Mouse (Mus musculus) myocyte (in vitro differentiated cells): Measurements from ENCODE around the gene Slc37a1. TPM values are rescaled to one million over a fixed set of nuclear protein-coding genes. Genes with fewer than 3 reads are reported as not detected.

ENCODE experiments used
- H3K27me3 ChIP-seq: one replicate; pipeline ENCODE4 v1.6.1; 2011; ENCODE audit not compliant: control insufficient read depth, insufficient read depth, insufficient read length
- H3K36me3 ChIP-seq: one replicate; pipeline ENCODE4 v1.6.1; 2011; ENCODE audit not compliant: control insufficient read depth, insufficient read depth
- H3K4me2 ChIP-seq: one replicate; pipeline ENCODE4 v1.6.1; 2011; ENCODE audit warnings: low read depth, control low read depth
- H3K4me3 ChIP-seq: one replicate; pipeline ENCODE4 v1.5.1; 2011; ENCODE audit warnings: mild to moderate bottlenecking, control low read depth, moderate library complexity
- H3K79me2 ChIP-seq: one replicate; pipeline ENCODE4 v1.6.1; 2011; ENCODE audit not compliant: control insufficient read depth, insufficient read depth
- H3ac ChIP-seq: one replicate; pipeline ENCODE4 v1.6.1; 2011; ENCODE audit not compliant: control insufficient read depth, insufficient read length
- CEBPB ChIP-seq: IDR thresholded peaks from 2 replicates; pipeline ENCODE4 v1.6.1; 2011; ENCODE audit warnings: mild to moderate bottlenecking, moderate library complexity; ENCODE audit not compliant: poor library complexity, insufficient read depth, severe bottlenecking
- E2F4 ChIP-seq: IDR thresholded peaks from one replicate; pipeline ENCODE4 v1.6.1; 2011; ENCODE audit warnings: mild to moderate bottlenecking, control low read depth, moderate library complexity; ENCODE audit not compliant: insufficient read depth
- MAX ChIP-seq: IDR thresholded peaks from one replicate; pipeline ENCODE4 v1.6.1; 2011; ENCODE audit warnings: low read depth, mild to moderate bottlenecking, control low read depth
- MYOD1 ChIP-seq, 3 experiments: IDR thresholded peaks; one replicate each; pipeline ENCODE4 v1.6.1; 2011; ENCODE audit warnings: control low read depth in 2 of 3, low read depth in 2 of 3, mild to moderate bottlenecking in 2 of 3, moderate library complexity in 1 of 3; ENCODE audit not compliant: insufficient read length in 2 of 3, control insufficient read depth in 1 of 3
- MYOG ChIP-seq, 3 experiments: IDR thresholded peaks; one replicate each; pipeline ENCODE4 v1.6.1; 2011; ENCODE audit warnings: control low read depth in 2 of 3, low read depth in 2 of 3, mild to moderate bottlenecking in 2 of 3; ENCODE audit not compliant: insufficient read length in 2 of 3, control insufficient read depth in 1 of 3, insufficient read depth in 1 of 3
- POLR2A ChIP-seq: IDR thresholded peaks from one replicate; pipeline ENCODE4 v1.6.1; 2011; ENCODE audit warnings: low read depth, mild to moderate bottlenecking, control low read depth, moderate library complexity; ENCODE audit not compliant: insufficient read length
- POLR2AphosphoS2 ChIP-seq: IDR thresholded peaks from one replicate; pipeline ENCODE4 v1.6.1; 2011; ENCODE audit warnings: low read depth, control low read depth; ENCODE audit not compliant: insufficient read length
- REST ChIP-seq: IDR thresholded peaks from one replicate; pipeline ENCODE4 v1.6.1; 2011; ENCODE audit warnings: mild to moderate bottlenecking, control low read depth, moderate library complexity; ENCODE audit not compliant: insufficient read depth, insufficient read length
- SRF ChIP-seq: IDR thresholded peaks from one replicate; pipeline ENCODE4 v1.6.1; 2011; ENCODE audit warnings: low read depth; ENCODE audit not compliant: control insufficient read depth, insufficient read length
- TCF12 ChIP-seq: IDR thresholded peaks from one replicate; pipeline ENCODE4 v1.6.1; 2011; ENCODE audit warnings: mild to moderate bottlenecking, control low read depth; ENCODE audit not compliant: poor library complexity, insufficient read depth, severe bottlenecking
- TCF3 ChIP-seq: IDR thresholded peaks from one replicate; pipeline ENCODE4 v1.6.1; 2011; ENCODE audit warnings: low read depth, control low read depth; ENCODE audit not compliant: insufficient read length
- USF1 ChIP-seq: IDR thresholded peaks from one replicate; pipeline ENCODE4 v1.6.1; 2011; ENCODE audit warnings: low read depth, mild to moderate bottlenecking, control low read depth, moderate library complexity
- polyA plus RNA-seq: library from polyadenylated mRNA; unstranded; fragments of >200 nt; fragmentation: generic; extraction: Trizol; gene quantifications from one replicate; pipeline ENCODE4 v1.2.1, GENCODE M21; 2012; ENCODE audit warnings: missing spikeins

Gene Slc37a1
- polyA plus RNA-seq, 1 experiment, result 0.12 TPM

- no peak overlapping the region for H3K4me2 ChIP-seq
- H3K79me2 ChIP-seq, result no peaks in the 10 kb centered on the region
- H3K27me3 ChIP-seq, result peaks cover 3% of the 10 kb centered on the region
- no peaks in the 10 kb centered on the region for H3K36me3 ChIP-seq
- peak in 1 of 3 experiments; percentile 35 for TF ChIP-seq MYOG (IDR thresholded peaks at IDR 0.05; ENCODE audit: control insufficient read depth in 1 of 3, insufficient read depth in 1 of 3, insufficient read length in 2 of 3, low read depth in 2 of 3)
- TF ChIP-seq MYOD1 (IDR thresholded peaks at IDR 0.05; ENCODE audit: control insufficient read depth in 1 of 3, insufficient read length in 2 of 3, low read depth in 2 of 3), result peak in 1 of 3 experiments; percentile 61
- TF ChIP-seq TCF12, result no peak
- no peak for TF ChIP-seq MAX
- no peak for TF ChIP-seq SRF
- no peak for TF ChIP-seq CEBPB
- no peak for TF ChIP-seq TCF3
- TF ChIP-seq REST, result no peak
- TF ChIP-seq E2F4, result no peak
- TF ChIP-seq POLR2A, result no peak
- TF ChIP-seq USF1, result no peak
- no peak for TF ChIP-seq POLR2AphosphoS2
- no peak overlapping the region for H3ac ChIP-seq
- no peak overlapping the region for H3K4me3 ChIP-seq
Observed at GRCm38 (mm10) chr17:31316998-31317397, 30.4 kb downstream of the Slc37a1 start.

- no peak for TF ChIP-seq CEBPB
- no peak for TF ChIP-seq REST
- TF ChIP-seq TCF12, result no peak
- no peak for TF ChIP-seq TCF3
- TF ChIP-seq POLR2AphosphoS2, result no peak
- no peak for TF ChIP-seq E2F4
- no peak for TF ChIP-seq USF1
- TF ChIP-seq MYOD1 (IDR thresholded peaks at IDR 0.05; ENCODE audit: control insufficient read depth in 1 of 3, insufficient read length in 2 of 3, low read depth in 2 of 3), result no peak
- TF ChIP-seq MAX, result no peak
- no peak for TF ChIP-seq SRF
- no peak for TF ChIP-seq MYOG (IDR thresholded peaks at IDR 0.05; ENCODE audit: control insufficient read depth in 1 of 3, insufficient read depth in 1 of 3, insufficient read length in 2 of 3, low read depth in 2 of 3)
- no peak overlapping the region for H3K4me3 ChIP-seq
- H3K27me3 ChIP-seq, result peaks cover 3% of the 10 kb centered on the region
Observed at GRCm38 (mm10) chr17:31317521-31318272, 31.1 kb downstream of the Slc37a1 start.

GRCm38 (mm10) chr17:31318906-31319767, 32.5 kb downstream of the Slc37a1 start:
- Histone ChIP-seq H3ac (no peak overlapping the region), H3K79me2 (no peaks in the 10 kb centered on the region), H3K4me2 (no peak overlapping the region), H3K4me3 (no peak overlapping the region), H3K36me3 (no peaks in the 10 kb centered on the region), H3K27me3 (peaks cover 3% of the 10 kb centered on the region)
- TF ChIP-seq MYOD1 (IDR thresholded peaks at IDR 0.05; ENCODE audit: control insufficient read depth in 1 of 3, insufficient read length in 2 of 3, low read depth in 2 of 3), result no peak
- no peak for TF ChIP-seq SRF
- no peak for TF ChIP-seq REST
- TF ChIP-seq TCF12, result no peak
- TF ChIP-seq POLR2AphosphoS2, result no peak
- TF ChIP-seq E2F4, result no peak
- no peak for TF ChIP-seq TCF3
- TF ChIP-seq CEBPB, result no peak
- TF ChIP-seq POLR2A, result no peak
- TF ChIP-seq MYOG (IDR thresholded peaks at IDR 0.05; ENCODE audit: control insufficient read depth in 1 of 3, insufficient read depth in 1 of 3, insufficient read length in 2 of 3, low read depth in 2 of 3), result no peak
- TF ChIP-seq USF1, result no peak
- no peak for TF ChIP-seq MAX

More at GRCm38 (mm10) chr17:31317521-31318272, 31.1 kb downstream of the Slc37a1 start:
- no peaks in the 10 kb centered on the region for H3K36me3 ChIP-seq
- H3ac ChIP-seq, result no peak overlapping the region
- H3K4me2 ChIP-seq, result no peak overlapping the region
- no peaks in the 10 kb centered on the region for H3K79me2 ChIP-seq

- peaks cover 3% of the 10 kb centered on the region for H3K27me3 ChIP-seq
- H3K4me3 ChIP-seq, result no peak overlapping the region
- H3K79me2 ChIP-seq, result no peaks in the 10 kb centered on the region
- H3K4me2 ChIP-seq, result no peak overlapping the region
- H3ac ChIP-seq, result no peak overlapping the region
- H3K36me3 ChIP-seq, result no peaks in the 10 kb centered on the region
- TF ChIP-seq CEBPB (no peak), USF1 (no peak)
Observed at GRCm38 (mm10) chr17:31321425-31321824, 34.8 kb downstream of the Slc37a1 start.
